20 mouse cellular contexts compared by ENCODE assay signal in the genomic region with DNA sequence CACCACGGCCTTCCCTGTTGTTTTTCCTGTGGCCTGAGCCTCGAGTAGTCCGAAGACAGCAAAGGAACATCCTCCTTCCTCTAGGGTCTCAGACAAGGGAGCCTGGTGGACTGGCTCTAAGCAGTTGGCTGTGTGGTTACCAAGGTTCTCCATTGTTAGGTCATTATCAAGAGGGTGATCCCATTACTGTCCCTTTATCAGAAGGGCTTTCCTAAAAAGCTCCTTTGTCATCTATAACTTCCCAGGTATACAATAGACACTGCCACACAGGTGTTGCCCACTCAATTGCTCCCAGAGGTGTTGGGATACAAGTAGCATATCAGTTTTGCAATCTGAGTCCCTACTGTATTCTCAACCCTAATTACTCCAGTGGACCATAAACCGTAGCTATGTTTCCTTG. TPM values are rescaled to one million over a fixed set of nuclear protein-coding genes. Genes with fewer than 3 reads are reported as not detected.
A peak's percentile ranks its signal among the peaks of the same experiment; 100 is the strongest.
DNase-seq lines count a peak whose midpoint lies in the region; TF ChIP-seq lines count a peak whose summit lies in the region.
"Had no signal": no experiment of that assay in that cellular context is flagged by ENCODE, and none has a peak within 500 bp of the region (broad histone marks: within the 10 kb centered on the region; RNA-seq: fewer than 3 reads in every experiment).

TSS of gene 4930596D02Rik (minus strand) at position 101 of the 400 bp plus-strand sequence.

- H3K36me3 ChIP-seq in testis, adult 2 months (ENCODE audit: control insufficient read depth, insufficient read depth, low read length) = no peaks in the 10 kb centered on the region
- H3K36me3 ChIP-seq: G1E had no signal

- TF ChIP-seq POLR2A in testis, adult 2 months (IDR thresholded peaks at IDR 0.05; ENCODE audit: control insufficient read depth, low read depth, low read length) = no peak

- no peaks in the 10 kb centered on the region for H3K27me3 ChIP-seq in testis, adult 2 months (ENCODE audit: control insufficient read depth, insufficient read depth, low read length)
- H3K27me3 ChIP-seq: CH12.LX, Patski had no signal

- H3K4me3 ChIP-seq in testis, adult 2 months (ENCODE audit: control insufficient read depth, low read depth, low read length) = peak within 1 kb of the TSS; percentile 85

- DNase-seq in testis, postnatal 14 days (ENCODE audit: low spot score) = no peak
- DNase-seq: adrenal gland, adult 2 months; adrenal gland, adult 8-10 months; adrenal gland, postnatal 10 days; adrenal gland, postnatal 14 days; adrenal gland, postnatal 25 days; adrenal gland, postnatal 36 days; B cell, adult 2 months; cerebellum, adult 11 months; cerebellum, adult 11-12 months; cerebellum, adult 18-20 months; cerebellum, adult 2 months had no signal

- H3K4me1 ChIP-seq in testis, adult 2 months (ENCODE audit: control insufficient read depth, insufficient read depth, low read length) = no peaks in the 10 kb centered on the region

- no peak for TF ChIP-seq CTCF in testis, adult 2 months (IDR thresholded peaks at IDR 0.05; ENCODE audit: control insufficient read depth, insufficient read depth, insufficient replicate concordance, low read depth, low read length)

- peak within 1 kb of the TSS; percentile 12; the same call in 1 of the 2 replicates for H3K27ac ChIP-seq in testis, adult 2 months (ENCODE audit: control insufficient read depth, insufficient read depth, low read depth, low read length)

RNA-seq across cellular contexts. Expression of gene 4930596D02Rik, which starts in this region (rescaled TPM):
- 60.6 and 65.4 TPM in 2 replicates for polyA plus RNA-seq in testis, adult 2 months (2012; rRNA removed)
- polyA plus RNA-seq: activated CD4-positive, CD25-positive, alpha-beta regulatory T cell, adult 4 months; adrenal gland, adult 2 months; brain, embryonic 14.5 days; C2C12; CD4-positive, CD25-positive, alpha-beta regulatory T cell, adult 4 months; cerebellum, adult 2 months; G1E; Patski had no signal
